Mouse (Mus musculus) cerebellum, adult 2 months (tissue): Measurements from ENCODE around the gene Dlg3. TPM values are rescaled to one million over a fixed set of nuclear protein-coding genes. Genes with fewer than 3 reads are reported as not detected.

Experiments
- DNase-seq, 2 experiments: peaks; one replicate each; pipeline ENCODE4 v3.0.0; 2021
- H3K27ac ChIP-seq: fragments of 200-500 bp; 2 replicates; pipeline ENCODE4 v1.5.1; 2012; ENCODE audit warnings: low read length, control low read depth, inconsistent platforms; ENCODE audit not compliant: insufficient read depth
- H3K27me3 ChIP-seq: fragments of 200-500 bp; 2 replicates; pipeline ENCODE4 v1.6.1; 2012; ENCODE audit warnings: inconsistent platforms, mild to moderate bottlenecking, low read length, moderate library complexity; ENCODE audit not compliant: control insufficient read depth, insufficient read depth
- H3K4me1 ChIP-seq: fragments of 200-500 bp; 2 replicates; pipeline ENCODE4 v1.6.1; 2011; ENCODE audit warnings: low read length; ENCODE audit not compliant: control insufficient read depth, insufficient read depth
- H3K4me3 ChIP-seq: fragments of 200-500 bp; replicated peaks from 2 replicates; pipeline ENCODE3; 2011; ENCODE audit warnings: mild to moderate bottlenecking, low read depth, low read length, control low read depth; ENCODE audit not compliant: insufficient read depth
- CTCF ChIP-seq: fragments of 200-500 bp; IDR thresholded peaks from 2 replicates; pipeline ENCODE4 v1.5.1; 2011; ENCODE audit warnings: low read depth, mild to moderate bottlenecking, control low read depth, low read length, moderate library complexity, borderline replicate concordance; ENCODE audit not compliant: insufficient read depth
- POLR2A ChIP-seq: fragments of 200-500 bp; IDR thresholded peaks from 2 replicates; pipeline ENCODE4 v1.6.1; 2011; ENCODE audit warnings: low read length, control low read depth, borderline replicate concordance; ENCODE audit not compliant: insufficient read depth
- WGBS: fragments of 180-500 bp; shearing (Covaris S2); methylation state at CpG from one replicate; pipeline ENCODE4 v1.1.7; 2018; 5-methylcytosine and 5-hydroxymethylcytosine counted together
- polyA plus RNA-seq: library from polyadenylated mRNA; depleted of rRNA; stranded (reverse); fragments of >200 nt; gene quantifications from 2 replicates; pipeline ENCODE4 v1.2.3, GENCODE M21; 2012; rRNA removed

Dlg3 gene
- polyA plus RNA-seq, result 48.5 and 50.1 TPM in 2 replicates

GRCm38 (mm10) chrX:100767181-100767884, at the start of gene Dlg3:
Dlg3 (plus strand) TSS chrX:100767722.
- peak within 1 kb of the TSS; percentile 35; the same call in 1 of the 2 replicates for H3K27ac ChIP-seq
- H3K27me3 ChIP-seq, result no peaks in the 10 kb centered on the region
- peak within 1 kb of the TSS; percentile 64 for H3K4me3 ChIP-seq
- WGBS, result 9% methylated on average over 24 of the region's 26 CpGs
- DNase-seq, result peak; percentile 76 to 81
- TF ChIP-seq CTCF (no peak; the same call in 1 of the 2 replicates), POLR2A (peak; percentile 69; the same call in 1 of the 2 replicates)
- H3K4me1 ChIP-seq, result 0 out of 2 replicates have a peak, but pooled peaks cover 4% of the 10 kb centered on the region

- WGBS, result 5% methylated on average over 1 of the region's 1 CpGs
- no peak overlapping the region for H3K27ac ChIP-seq
- peak in 1 of 2 experiments; percentile 6 for DNase-seq
- H3K4me1 ChIP-seq, result no peaks in the 10 kb centered on the region
- H3K4me3 ChIP-seq, result no peak overlapping the region
- H3K27me3 ChIP-seq, result no peaks in the 10 kb centered on the region
- TF ChIP-seq CTCF, result no peak
- no peak for TF ChIP-seq POLR2A
Measured at GRCm38 (mm10) chrX:100728947-100729346, 38.6 kb upstream of the Dlg3 start.

- no peaks in the 10 kb centered on the region for H3K4me1 ChIP-seq
- peak; percentile 55; the same call in 1 of the 2 replicates for TF ChIP-seq CTCF
- TF ChIP-seq POLR2A, result no peak
- no peak within 1 kb of the TSS for H3K27ac ChIP-seq
- 7% methylated on average over 8 of the region's 8 CpGs for WGBS
- H3K27me3 ChIP-seq, result no peaks in the 10 kb centered on the region
- no peak within 1 kb of the TSS for H3K4me3 ChIP-seq
- DNase-seq, result peak; percentile 53 to 65
Measured at GRCm38 (mm10) chrX:100729665-100730188, 37.8 kb upstream of the Dlg3 start, which contains the start of gene Gdpd2. Gdpd2 (plus strand) TSS chrX:100729873.

DNA sequence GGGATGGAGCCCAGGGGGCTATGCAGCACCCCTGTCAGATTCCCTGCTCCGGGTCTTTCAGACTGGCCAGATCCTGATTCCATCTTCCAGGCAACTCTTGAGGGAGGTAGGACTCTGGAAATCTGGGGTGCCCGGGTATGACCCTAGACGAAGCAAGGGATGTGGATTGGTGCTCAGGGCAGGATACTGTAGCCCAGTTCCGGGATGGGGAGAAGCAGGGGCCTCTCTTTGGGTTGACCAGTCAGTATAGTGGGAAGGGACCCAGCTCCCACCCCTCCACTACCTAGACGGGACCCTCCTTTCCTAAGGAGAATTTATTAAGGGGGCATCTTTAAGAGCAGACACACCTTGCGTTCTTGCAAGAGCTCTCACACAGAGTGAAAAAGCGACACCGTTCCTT, 37.3 kb upstream of the Dlg3 start:
- Histone ChIP-seq H3K27ac (no peak overlapping the region), H3K4me3 (no peak overlapping the region), H3K27me3 (no peaks in the 10 kb centered on the region), H3K4me1 (no peaks in the 10 kb centered on the region)
- 28% methylated on average over 8 of the region's 8 CpGs for WGBS
- no peak for DNase-seq
- TF ChIP-seq CTCF (no peak), POLR2A (no peak)

DNA sequence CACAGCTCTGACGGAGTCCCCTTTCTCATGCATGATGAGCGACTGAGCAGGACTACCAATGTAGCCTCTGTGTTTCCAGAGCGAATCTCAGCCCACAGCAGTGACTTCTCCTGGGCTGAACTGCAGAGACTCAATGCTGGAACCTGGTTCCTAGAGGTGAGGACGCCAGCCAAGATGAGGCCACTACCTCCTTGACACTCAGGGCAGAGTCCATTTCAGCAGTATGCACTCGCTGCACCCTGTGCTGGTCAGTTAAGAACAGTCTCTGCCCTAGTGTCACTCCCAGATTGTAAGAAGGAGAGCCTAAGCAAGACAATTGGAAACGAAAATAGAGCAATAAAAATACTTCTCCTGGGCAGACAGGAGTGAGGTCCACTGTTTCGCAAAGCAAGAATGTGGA, 33.2 kb upstream of the Dlg3 start:
- WGBS, result 87% methylated on average over 7 of the region's 7 CpGs
- H3K27ac ChIP-seq, result no peak overlapping the region
- no peak overlapping the region for H3K4me3 ChIP-seq
- H3K4me1 ChIP-seq, result no peaks in the 10 kb centered on the region
- no peaks in the 10 kb centered on the region for H3K27me3 ChIP-seq
- TF ChIP-seq POLR2A (no peak), CTCF (no peak)
- DNase-seq, result no peak

- no peaks in the 10 kb centered on the region for H3K4me1 ChIP-seq
Measured at GRCm38 (mm10) chrX:100738918-100739317, 28.6 kb upstream of the Dlg3 start.

GRCm38 (mm10) chrX:100739443-100739842, 28.1 kb upstream of the Dlg3 start:
- no peak for TF ChIP-seq CTCF
- no peak for TF ChIP-seq POLR2A
- H3K4me3 ChIP-seq, result peak overlapping the region; percentile 72
- no peak overlapping the region; the same call in 1 of the 2 replicates for H3K27ac ChIP-seq
- H3K4me1 ChIP-seq, result no peaks in the 10 kb centered on the region
- 12% methylated on average over 10 of the region's 10 CpGs for WGBS
- DNase-seq, result peak; percentile 12 to 22
- no peaks in the 10 kb centered on the region for H3K27me3 ChIP-seq

More at GRCm38 (mm10) chrX:100738918-100739317, 28.6 kb upstream of the Dlg3 start:
- TF ChIP-seq CTCF, result peak; percentile 57; the same call in 1 of the 2 replicates
- no peak for TF ChIP-seq POLR2A
- no peaks in the 10 kb centered on the region for H3K27me3 ChIP-seq
- no peak overlapping the region for H3K27ac ChIP-seq
- 7% methylated on average over 14 of the region's 14 CpGs for WGBS
- peak overlapping the region; percentile 72 for H3K4me3 ChIP-seq
- DNase-seq, result peak; percentile 68 to 69
